Mouse (Mus musculus): Measurements from ENCODE around the gene Cxcr4. TPM values are rescaled to one million over a fixed set of nuclear protein-coding genes. Genes with fewer than 3 reads are reported as not detected.

Gene Cxcr4
- total RNA-seq (2012; rRNA removed) (156 and 169 TPM in 2 replicates), total RNA-seq (2014; rRNA removed) (86.6 and 102 TPM in 2 replicates), polyA plus RNA-seq (2012; ENCODE audit: insufficient read length, low read depth) (80.3 and 80.6 TPM in 2 replicates)

- dilution Hi-C loops (cut with MboI; ENCODE audit: extremely low pct_ligation_motif_present, extremely low pct_unique_long_range_greater_than_20kb, low sequenced_read_pairs): no loop called here
These were observed at the start of gene Cxcr4 for GRCm38 (mm10) chr1:128592211-128592741. Cxcr4 (minus strand) TSS chr1:128592293.

DNA sequence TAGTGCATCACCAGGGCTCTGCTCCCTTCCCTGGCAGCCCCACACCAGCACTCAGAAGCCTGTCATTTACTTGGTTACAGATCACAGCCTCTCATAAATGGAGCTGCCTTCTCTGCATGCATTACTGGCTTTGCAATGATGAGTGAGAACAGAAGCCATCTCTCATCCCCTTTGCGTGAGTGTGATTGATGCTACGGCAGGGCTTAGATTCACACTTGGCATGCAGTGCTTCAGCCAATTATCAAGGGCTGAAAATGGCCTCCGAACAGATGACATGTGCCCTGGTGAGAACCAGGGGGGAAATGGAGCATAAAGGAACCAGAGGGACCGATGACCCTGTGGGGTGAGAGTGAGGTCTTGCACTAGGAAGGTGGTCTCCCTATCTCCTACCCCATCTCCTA lies 47.6 kb upstream of the Cxcr4 start:
- in situ Hi-C loops (cut with MboI; ENCODE audit: low pct_ligation_motif_present, low pct_unique_long_range_greater_than_20kb, low sequenced_read_pairs): no loop called here
- dilution Hi-C loops (cut with MboI; ENCODE audit: extremely low pct_ligation_motif_present, extremely low pct_unique_long_range_greater_than_20kb, low sequenced_read_pairs): no loop called here
- no peak for DNase-seq (ENCODE audit: extremely low read depth)
- TF ChIP-seq ZKSCAN1 (IDR thresholded peaks at IDR 0.05; ENCODE audit: borderline replicate concordance, low read depth, low read length) (no peak), SIN3A (IDR thresholded peaks at IDR 0.05; ENCODE audit: low read length) (no peak), JUN (IDR thresholded peaks at IDR 0.05; ENCODE audit: insufficient read depth, low read depth, low read length) (no peak), RAD21 (IDR thresholded peaks at IDR 0.05; ENCODE audit: low read depth, low read length) (no peak), TCF12 (IDR thresholded peaks at IDR 0.05; ENCODE audit: low read depth, low read length) (no peak), PAX5 (IDR thresholded peaks at IDR 0.05; ENCODE audit: low read length) (no peak), ETS1 (conservative IDR thresholded peaks at IDR 0.05; ENCODE audit: low read depth, low read length) (no peak), IRF4 (IDR thresholded peaks at IDR 0.05; ENCODE audit: low read depth, low read length) (no peak)
- no peaks in the 10 kb centered on the region for H3K79me2 ChIP-seq (replicated peaks; ENCODE audit: control insufficient read depth, extremely low read depth, insufficient read depth, poor library complexity, severe bottlenecking)
- no peak overlapping the region for H3K4me3 ChIP-seq (replicated peaks in 1 of 3; ENCODE audit: low read depth in 2 of 3, low read length in 2 of 3, poor library complexity in 1 of 3)
- H3K27me3 ChIP-seq (replicated peaks): no peaks in the 10 kb centered on the region
- no peak overlapping the region for H3K9ac ChIP-seq (ENCODE audit: insufficient read depth, low read depth)
- no peak overlapping the region for H3K4me2 ChIP-seq (ENCODE audit: insufficient read depth, low read depth, poor library complexity, severe bottlenecking)
- H3K36me3 ChIP-seq (replicated peaks in 1 of 2; ENCODE audit: control insufficient read depth in 1 of 2, insufficient read depth in 1 of 2, low read length in 1 of 2): no peaks in the 10 kb centered on the region
- no peak overlapping the region for H3K27ac ChIP-seq (ENCODE audit: insufficient read depth, low read depth)
- H3K9me3 ChIP-seq (replicated peaks; ENCODE audit: low read length): no peaks in the 10 kb centered on the region
- H3K4me1 ChIP-seq (ENCODE audit: control insufficient read depth in 1 of 2, insufficient read depth in 2 of 2): peaks cover 45 to 58% of the 10 kb centered on the region in 2 experiments

More at GRCm38 (mm10) chr1:128592211-128592741, at the start of gene Cxcr4:
- DNase-seq (ENCODE audit: extremely low read depth): peak; percentile 85
- Histone ChIP-seq H3K4me1 (ENCODE audit: control insufficient read depth in 1 of 2, insufficient read depth in 2 of 2) (peaks cover 20 to 44% of the 10 kb centered on the region in 2 experiments), H3K79me2 (replicated peaks; ENCODE audit: control insufficient read depth, extremely low read depth, insufficient read depth, poor library complexity, severe bottlenecking) (peaks cover 45% of the 10 kb centered on the region), H3K4me3 (replicated peaks in 1 of 3; ENCODE audit: low read depth in 2 of 3, low read length in 2 of 3, poor library complexity in 1 of 3) (peak within 1 kb of the TSS; percentile 77 to 88 (median 85)), H3K4me2 (ENCODE audit: insufficient read depth, low read depth, poor library complexity, severe bottlenecking) (peak within 1 kb of the TSS; percentile 41; the same call in 1 of the 2 replicates), H3K9me3 (replicated peaks; ENCODE audit: low read length) (no peaks in the 10 kb centered on the region), H3K27me3 (replicated peaks) (no peaks in the 10 kb centered on the region), H3K9ac (ENCODE audit: insufficient read depth, low read depth) (peak within 1 kb of the TSS; percentile 97), H3K27ac (ENCODE audit: insufficient read depth, low read depth) (peak within 1 kb of the TSS; percentile 96), H3K36me3 (replicated peaks in 1 of 2; ENCODE audit: control insufficient read depth in 1 of 2, insufficient read depth in 1 of 2, low read length in 1 of 2) (peaks cover 20 to 24% of the 10 kb centered on the region in 2 experiments)
- TF ChIP-seq CTCF (conservative IDR thresholded peaks at IDR 0.05 in 1 of 2, IDR thresholded peaks at IDR 0.05 in 1 of 2; ENCODE audit: low read depth in 2 of 2, low read length in 2 of 2) (peak; percentile 53 to 86; a peak in 3 of 4 replicates), JUN (IDR thresholded peaks at IDR 0.05; ENCODE audit: insufficient read depth, low read depth, low read length) (no peak), POLR2AphosphoS2 (IDR thresholded peaks at IDR 0.05; ENCODE audit: low read depth, low read length) (peak; percentile 99), IRF4 (IDR thresholded peaks at IDR 0.05; ENCODE audit: low read depth, low read length) (peak; percentile 56), EP300 (IDR thresholded peaks at IDR 0.05; ENCODE audit: low read length) (0 out of 2 replicates have a peak, but pooled peaks have one; percentile 26), USF1 (IDR thresholded peaks at IDR 0.05; ENCODE audit: low read depth, low read length) (no peak), MEF2A (IDR thresholded peaks at IDR 0.05; ENCODE audit: borderline replicate concordance, low read depth, low read length) (peak; percentile 67), ETS1 (conservative IDR thresholded peaks at IDR 0.05; ENCODE audit: low read depth, low read length) (no peak; the same call in 1 of the 2 replicates), RCOR1 (conservative IDR thresholded peaks at IDR 0.05; ENCODE audit: low read depth, low read length) (0 out of 2 replicates have a peak, but pooled peaks have one; percentile 78), MYC (IDR thresholded peaks at IDR 0.05; ENCODE audit: low read depth, low read length) (peak; percentile 44; the same call in 1 of the 2 replicates), MAX (IDR thresholded peaks at IDR 0.05; ENCODE audit: low read length) (peak; percentile 45; the same call in 1 of the 2 replicates), MAZ (IDR thresholded peaks at IDR 0.05; ENCODE audit: low read depth, low read length) (0 out of 2 replicates have a peak, but pooled peaks have one; percentile 79), UBTF (IDR thresholded peaks at IDR 0.05; ENCODE audit: low read depth, low read length) (no peak; the same call in 1 of the 2 replicates), BHLHE40 (IDR thresholded peaks at IDR 0.05; ENCODE audit: low read depth, low read length) (no peak; the same call in 1 of the 2 replicates), E2F4 (IDR thresholded peaks at IDR 0.05; ENCODE audit: insufficient replicate concordance, low read depth, low read length) (peak; percentile 74; the same call in 1 of the 2 replicates), POLR2A (IDR thresholded peaks at IDR 0.05; ENCODE audit: low read depth, low read length) (peak; percentile 100), ZNF384 (IDR thresholded peaks at IDR 0.05; ENCODE audit: low read depth, low read length) (peak; percentile 51), RAD21 (IDR thresholded peaks at IDR 0.05; ENCODE audit: low read depth, low read length) (peak; percentile 92), SIN3A (IDR thresholded peaks at IDR 0.05; ENCODE audit: low read length) (peak; percentile 93), JUND (conservative IDR thresholded peaks at IDR 0.05; ENCODE audit: low read depth, low read length) (0 out of 2 replicates have a peak, but pooled peaks have one; percentile 36), MXI1 (IDR thresholded peaks at IDR 0.05; ENCODE audit: low read depth, low read length) (peak; percentile 78; the same call in 1 of the 2 replicates), ELF1 (IDR thresholded peaks at IDR 0.05; ENCODE audit: low read depth, low read length) (no peak), NELFE (IDR thresholded peaks at IDR 0.05; ENCODE audit: low read depth, low read length) (peak; percentile 100), ZKSCAN1 (IDR thresholded peaks at IDR 0.05; ENCODE audit: borderline replicate concordance, low read depth, low read length) (no peak), PAX5 (IDR thresholded peaks at IDR 0.05; ENCODE audit: low read length) (no peak), ZC3H11A (IDR thresholded peaks at IDR 0.05; ENCODE audit: low read depth, low read length) (peak; percentile 76), NRF1 (IDR thresholded peaks at IDR 0.05; ENCODE audit: low read depth, low read length) (peak; percentile 92), GABPA (IDR thresholded peaks at IDR 0.05; ENCODE audit: insufficient replicate concordance, low read depth, low read length) (no peak), CHD1 (IDR thresholded peaks at IDR 0.05; ENCODE audit: low read depth, low read length) (no peak), ZMIZ1 (IDR thresholded peaks at IDR 0.05; ENCODE audit: low read depth, low read length) (peak; percentile 99), MAFK (IDR thresholded peaks at IDR 0.05; ENCODE audit: insufficient replicate concordance, low read length) (no peak), HCFC1 (IDR thresholded peaks at IDR 0.05; ENCODE audit: low read depth, low read length) (peak; percentile 44), KAT2A (IDR thresholded peaks at IDR 0.05; ENCODE audit: insufficient replicate concordance, low read length) (0 out of 2 replicates have a peak, but pooled peaks have one; percentile 44), TCF12 (IDR thresholded peaks at IDR 0.05; ENCODE audit: low read depth, low read length) (peak; percentile 95), TBP (conservative IDR thresholded peaks at IDR 0.05; ENCODE audit: low read depth, low read length) (peak; percentile 97), SMC3 (IDR thresholded peaks at IDR 0.05; ENCODE audit: low read depth, low read length) (peak; percentile 94), CHD2 (IDR thresholded peaks at IDR 0.05; ENCODE audit: low read length) (peak; percentile 73; the same call in 1 of the 2 replicates), USF2 (conservative IDR thresholded peaks at IDR 0.05; ENCODE audit: low read depth, low read length) (no peak)
- in situ Hi-C loops (cut with MboI; ENCODE audit: low pct_ligation_motif_present, low pct_unique_long_range_greater_than_20kb, low sequenced_read_pairs): loop anchor here (5.0 kb wide), 1 partner anchor 230 kb away; no protein-coding TSS in a partner anchor
